Mouse (Mus musculus) midbrain, postnatal 0 days (tissue): ENCODE measurements around the gene Vmn2r54. TPM values are rescaled to one million over a fixed set of nuclear protein-coding genes. Genes with fewer than 3 reads are reported as not detected.
"Not testable (repeated sequence)": the region's sequence is repeated elsewhere in the genome, so short reads cannot be mapped to it uniquely, and the experiment has no call there.

Source experiments
- ATAC-seq: fragments of 200-750 bp; cut with Nextera tagmentation; 2 replicates; pipeline ENCODE4 v1.8.0; 2017; ENCODE audit warnings: moderate number of reproducible peaks, mild to moderate bottlenecking, moderate TSS enrichment, moderate library complexity; ENCODE audit not compliant: low FRiP score
- DNase-seq: peaks from one replicate; pipeline ENCODE4 v3.0.0-alpha.2; 2015; ENCODE audit warnings: low spot score
- H3K27ac ChIP-seq: fragments of 300-500 bp; sonication (generic); 2 replicates; pipeline ENCODE4 v1.5.1; 2014; ENCODE audit warnings: low read depth, mild to moderate bottlenecking, low read length, mixed read lengths
- H3K27me3 ChIP-seq: fragments of 300-500 bp; sonication (generic); 2 replicates; pipeline ENCODE4 v1.6.1; 2014; ENCODE audit warnings: low read length, control low read depth, mixed read lengths; ENCODE audit not compliant: insufficient read depth
- H3K36me3 ChIP-seq: fragments of 300-500 bp; sonication (generic); 2 replicates; pipeline ENCODE4 v1.6.1; 2014; ENCODE audit warnings: low read length, control low read depth, mixed read lengths; ENCODE audit not compliant: insufficient read depth
- H3K4me1 ChIP-seq: fragments of 300-500 bp; sonication (generic); 2 replicates; pipeline ENCODE4 v1.6.1; 2014; ENCODE audit warnings: mild to moderate bottlenecking, control low read depth, antibody characterized with exemption, low read length, mixed read lengths; ENCODE audit not compliant: insufficient read depth
- H3K4me2 ChIP-seq: fragments of 300-500 bp; sonication (generic); 2 replicates; pipeline ENCODE4 v1.6.1; 2014; ENCODE audit warnings: low read depth, mild to moderate bottlenecking, low read length, mixed read lengths; ENCODE audit not compliant: poor library complexity, severe bottlenecking
- H3K4me3 ChIP-seq: fragments of 300-500 bp; sonication (generic); 2 replicates; pipeline ENCODE4 v1.5.1; 2014; ENCODE audit warnings: low read depth, mild to moderate bottlenecking, low read length, moderate library complexity
- H3K9ac ChIP-seq: fragments of 300-500 bp; sonication (generic); replicated peaks from 2 replicates; pipeline ENCODE4 v1.6.1; 2014; ENCODE audit warnings: mild to moderate bottlenecking, low read length, moderate library complexity, mixed read lengths; ENCODE audit not compliant: poor library complexity, severe bottlenecking
- H3K9me3 ChIP-seq: fragments of 300-500 bp; sonication (generic); 2 replicates; pipeline ENCODE4 v1.6.1; 2016; ENCODE audit warnings: low read length, control low read depth
- CTCF ChIP-seq: IDR thresholded peaks from 2 replicates; pipeline ENCODE4 v1.5.1; 2016; ENCODE audit warnings: antibody characterized with exemption, mild to moderate bottlenecking
- WGBS: fragments of 180-500 bp; shearing (Covaris S2); extraction: QIAGEN DNeasy Blood & Tissue Kit; methylation state at CpG from one replicate; pipeline ENCODE4 v1.1.7; 2014; 5-methylcytosine and 5-hydroxymethylcytosine counted together
- polyA plus RNA-seq: library from polyadenylated mRNA; unstranded; fragments of >200 nt; fragmentation: Nextera tagmentation; extraction: Ambion mirVana; gene quantifications from 2 replicates; pipeline ENCODE4 v1.2.1, GENCODE M21; 2015
- total RNA-seq: library from RNA; depleted of rRNA; stranded (reverse); fragments of >200 nt; gene quantifications from 2 replicates; pipeline ENCODE4 v1.2.3, GENCODE M21; 2014; rRNA removed

The Vmn2r54 gene
- not detected in 2 replicates for total RNA-seq
- not detected in 2 replicates for polyA plus RNA-seq

DNA sequence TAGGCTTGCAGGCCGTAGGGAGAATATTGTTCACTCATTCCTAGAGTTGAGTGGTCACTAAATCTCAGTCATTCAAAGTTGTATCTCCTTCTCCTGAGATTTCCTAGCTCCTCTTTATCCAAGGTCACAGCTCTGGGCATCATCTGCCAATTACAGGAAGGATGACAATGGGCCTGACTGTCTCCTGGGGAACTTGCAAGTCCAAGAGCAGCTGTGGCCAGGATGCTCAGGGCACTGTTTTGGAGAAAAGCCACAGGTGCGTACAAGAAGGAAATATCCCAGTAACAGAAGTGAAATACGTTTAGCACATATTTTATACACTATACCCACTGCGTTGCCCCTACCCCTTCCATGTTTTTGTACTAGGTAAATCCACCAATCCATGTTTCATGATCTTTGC lies at the start of gene Vmn2r54:
TSS of gene Vmn2r54 (minus strand) at position 101 of the 400 bp plus-strand sequence.
- H3K27me3 ChIP-seq, H3K4me3 ChIP-seq, H3K4me2 ChIP-seq, H3K36me3 ChIP-seq, ATAC-seq, H3K9me3 ChIP-seq, H3K9ac ChIP-seq, H3K4me1 ChIP-seq, DNase-seq, H3K27ac ChIP-seq: not testable (repeated sequence)
- WGBS, result 72% methylated on average over 3 of the region's 4 CpGs

DNA sequence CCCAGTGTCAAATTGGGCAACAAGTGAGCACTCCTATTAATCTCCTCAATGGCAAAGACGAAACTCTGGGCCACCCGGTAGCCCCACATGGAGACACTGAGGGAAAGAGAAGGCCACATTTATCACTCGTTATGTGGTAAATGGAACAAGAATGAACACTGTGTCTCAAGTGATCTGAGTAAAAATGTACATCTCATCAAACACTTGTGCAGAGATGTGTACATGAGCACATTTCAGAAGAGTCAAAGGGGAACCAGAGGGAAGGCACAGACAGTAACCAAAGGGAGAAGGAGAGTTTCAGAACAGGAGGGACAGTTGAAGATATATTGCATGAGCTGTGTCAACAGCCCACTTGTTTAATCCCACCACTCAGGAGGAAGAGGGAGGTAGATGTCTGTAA lies 44.8 kb upstream of the Vmn2r54 start, which contains the start of gene Vmn2r55:
TSS of gene Vmn2r55 (minus strand) at position 101 of the 400 bp plus-strand sequence.
- not testable (repeated sequence) for H3K4me2 ChIP-seq, H3K27ac ChIP-seq, H3K4me1 ChIP-seq, H3K27me3 ChIP-seq, DNase-seq, H3K36me3 ChIP-seq, ATAC-seq, H3K9me3 ChIP-seq, H3K4me3 ChIP-seq, H3K9ac ChIP-seq
- 90% methylated on average over 3 of the region's 3 CpGs for WGBS

DNA sequence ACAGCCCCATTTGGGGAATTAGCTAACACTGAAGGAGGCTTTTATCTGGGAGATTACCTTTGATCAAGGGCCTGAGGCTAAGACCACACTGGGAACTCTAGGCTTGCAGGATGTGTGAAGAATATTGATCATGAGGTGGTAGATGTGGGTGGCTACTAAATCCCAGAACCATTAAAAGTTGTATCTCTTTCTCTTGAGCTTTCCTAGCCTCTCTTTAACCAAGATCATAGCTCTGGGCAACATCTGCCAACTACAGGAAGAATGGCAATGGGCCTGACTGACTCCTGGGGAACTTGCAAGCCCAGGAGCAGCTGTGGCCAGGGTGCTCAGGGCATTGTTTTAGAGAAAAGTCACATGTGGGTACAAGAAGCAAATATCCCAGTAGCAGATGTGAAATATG lies 31.4 kb downstream of the Vmn2r54 start, which contains the start of gene Vmn2r53:
TSS of gene Vmn2r53 (minus strand) at position 101 of the 400 bp plus-strand sequence.
- no peak for TF ChIP-seq CTCF
- peaks cover 21% of the 10 kb centered on the region; the same call in 1 of the 2 replicates for H3K9me3 ChIP-seq
- H3K9ac ChIP-seq, result no peak within 1 kb of the TSS
- no peaks in the 10 kb centered on the region for H3K27me3 ChIP-seq
- H3K4me1 ChIP-seq, result no peaks in the 10 kb centered on the region
- DNase-seq (no peak), ATAC-seq (no peak)
- no peak within 1 kb of the TSS for H3K4me3 ChIP-seq
- no peaks in the 10 kb centered on the region for H3K36me3 ChIP-seq
- H3K4me2 ChIP-seq, result no peak within 1 kb of the TSS
- no peak within 1 kb of the TSS for H3K27ac ChIP-seq

Other genes starting within 250 kb of the Vmn2r54 start
- gene Zfp551, start 217.6 kb downstream of the Vmn2r54 start, total RNA-seq, result 9.0 and 11.0 TPM in 2 replicates
- 9.6 and 10.2 TPM in 2 replicates for gene Zfp551, start 217.6 kb downstream of the Vmn2r54 start, polyA plus RNA-seq
- gene Zfp606, start 162.0 kb downstream of the Vmn2r54 start, total RNA-seq, result 27.1 and 33.8 TPM in 2 replicates
- 21.8 and 23.3 TPM in 2 replicates for gene Zfp606, start 162.0 kb downstream of the Vmn2r54 start, polyA plus RNA-seq
- not detected in 2 replicates for gene 2900092C05Rik, start 127.8 kb downstream of the Vmn2r54 start, total RNA-seq
- gene 2900092C05Rik, start 127.8 kb downstream of the Vmn2r54 start, polyA plus RNA-seq, result not detected in 2 replicates
- under 0.01 and 0.05 TPM in 2 replicates for gene Vmn2r53, start 31.5 kb downstream of the Vmn2r54 start, total RNA-seq
- gene Vmn2r53, start 31.5 kb downstream of the Vmn2r54 start, polyA plus RNA-seq, result 0.01 TPM in 1 of 2 replicates, not detected in the other
- not detected in 2 replicates for gene Vmn2r55, start 44.7 kb upstream of the Vmn2r54 start, total RNA-seq
- gene Vmn2r55, start 44.7 kb upstream of the Vmn2r54 start, polyA plus RNA-seq, result 0.09 TPM in 1 of 2 replicates, not detected in the other
- not detected in 2 replicates for gene Vmn2r56, start 94.7 kb upstream of the Vmn2r54 start, total RNA-seq
- gene Vmn2r56, start 94.7 kb upstream of the Vmn2r54 start, polyA plus RNA-seq, result 0.02 and 0.05 TPM in 2 replicates
- gene Zscan18, start 163.3 kb upstream of the Vmn2r54 start, total RNA-seq, result 19.2 and 34.3 TPM in 2 replicates
- 25.5 and 27.0 TPM in 2 replicates for gene Zscan18, start 163.3 kb upstream of the Vmn2r54 start, polyA plus RNA-seq
- 16.6 and 18.6 TPM in 2 replicates for gene Zfp329, start 178.5 kb upstream of the Vmn2r54 start, total RNA-seq
- 16.1 and 22.3 TPM in 2 replicates for gene Zfp329, start 178.5 kb upstream of the Vmn2r54 start, polyA plus RNA-seq
- 11.8 and 18.4 TPM in 2 replicates for gene Zfp110, start 194.4 kb upstream of the Vmn2r54 start, total RNA-seq
- gene Zfp110, start 194.4 kb upstream of the Vmn2r54 start, polyA plus RNA-seq, result 18.1 and 19.4 TPM in 2 replicates
- gene Zfp128, start 240.9 kb upstream of the Vmn2r54 start, total RNA-seq, result 16.6 and 17.9 TPM in 2 replicates
- 2.0 and 3.0 TPM in 2 replicates for gene Zfp128, start 240.9 kb upstream of the Vmn2r54 start, polyA plus RNA-seq